Mouse (Mus musculus) spleen, postnatal 36 days (tissue): ENCODE measurements around the gene Ankfn1.

ENCODE experiments used
- DNase-seq, 2 experiments: peaks; one replicate each; pipeline ENCODE4 v3.0.0; 2022; ENCODE audit warnings: low spot score in 2 of 2, mixed read lengths in 1 of 2

Ankfn1 gene

GRCm38 (mm10) chr11:89579111-89579510 is 198.3 kb downstream of the Ankfn1 start:
- DNase-seq: no peak

- DNase-seq: no peak
Observed at GRCm38 (mm10) chr11:89574269-89574838, 203.1 kb downstream of the Ankfn1 start.

DNA sequence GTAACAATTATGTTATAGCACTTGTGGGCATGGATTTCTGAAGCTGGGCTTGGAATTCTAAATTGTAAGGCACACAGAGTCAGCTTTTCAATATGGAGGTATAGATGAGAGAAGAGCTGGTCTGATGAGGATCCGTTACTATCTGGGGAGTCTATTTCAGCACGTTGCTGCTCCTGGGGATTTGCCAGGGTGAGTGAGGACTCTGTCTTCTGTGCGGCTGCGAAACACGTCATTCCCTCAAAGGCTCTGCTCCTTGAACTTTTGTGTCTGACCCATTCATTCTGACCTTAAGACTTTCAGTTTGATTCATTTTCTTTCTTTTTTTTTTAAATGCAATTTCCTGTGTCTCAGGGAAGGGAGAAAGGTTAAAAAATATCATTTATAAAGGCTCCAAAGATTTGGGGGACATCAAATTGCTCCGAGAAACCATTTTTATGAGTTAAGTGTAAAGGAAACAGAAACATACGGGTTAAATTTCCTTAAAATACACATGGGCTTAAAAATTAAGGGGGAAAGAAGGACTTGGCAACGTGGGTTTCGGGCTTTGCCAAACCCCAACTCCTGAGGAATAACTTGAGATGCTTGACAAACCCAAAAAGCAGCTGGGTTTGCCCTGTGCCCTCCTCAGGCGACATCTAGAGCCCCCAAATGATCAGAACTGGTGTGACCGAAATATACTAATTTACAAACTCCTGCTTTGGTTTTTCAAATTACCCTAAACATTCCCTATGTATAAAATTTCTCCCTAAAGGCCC is 207.9 kb downstream of the Ankfn1 start:
- no peak for DNase-seq

DNA sequence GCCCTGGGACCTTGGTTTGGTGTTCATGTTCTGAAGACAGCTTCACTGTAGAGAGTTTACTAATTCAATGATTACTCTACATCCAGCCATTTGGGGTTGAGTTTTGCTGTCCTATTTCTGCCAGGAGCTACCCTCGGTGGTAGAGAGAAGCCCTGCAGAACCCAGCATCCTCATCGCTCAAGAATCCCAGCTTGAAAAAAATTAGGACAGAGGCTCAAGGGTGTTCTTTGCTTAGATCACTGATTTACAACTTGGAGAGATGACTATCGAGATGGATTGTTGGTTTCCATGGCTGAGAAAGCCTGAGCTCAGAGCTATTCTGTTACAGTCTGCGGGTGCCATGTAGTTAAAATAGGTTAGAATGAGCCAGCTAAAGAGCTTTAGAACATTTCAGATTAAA is 209.2 kb downstream of the Ankfn1 start:
- DNase-seq: no peak

- DNase-seq: no peak
Observed at GRCm38 (mm10) chr11:89551441-89551840, 226.0 kb downstream of the Ankfn1 start.

GRCm38 (mm10) chr11:89550921-89551320 is 226.5 kb downstream of the Ankfn1 start:
- no peak for DNase-seq

GRCm38 (mm10) chr11:89548786-89549185 is 228.7 kb downstream of the Ankfn1 start:
- no peak for DNase-seq

DNA sequence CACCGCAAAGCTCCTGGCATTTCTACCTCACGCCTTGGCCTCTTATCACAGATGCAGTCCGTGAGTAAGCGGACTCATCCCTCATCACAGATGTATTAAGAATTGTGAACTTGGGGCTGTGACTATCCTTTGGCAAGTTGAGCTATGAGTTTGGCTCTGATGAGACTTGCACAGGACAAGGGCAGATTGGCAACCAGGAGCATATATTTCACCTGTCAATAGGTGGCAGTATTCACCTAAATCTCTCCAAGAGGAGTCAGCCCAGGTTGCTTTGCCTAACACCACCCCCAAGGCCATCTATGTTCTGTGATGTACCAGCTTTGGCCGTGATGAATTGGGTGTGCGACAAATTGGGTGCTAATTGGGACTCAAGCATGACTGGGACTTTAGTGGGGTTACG is 231.3 kb downstream of the Ankfn1 start:
- DNase-seq: no peak

- DNase-seq: no peak
Observed at GRCm38 (mm10) chr11:89544856-89545817, 232.3 kb downstream of the Ankfn1 start.

DNA sequence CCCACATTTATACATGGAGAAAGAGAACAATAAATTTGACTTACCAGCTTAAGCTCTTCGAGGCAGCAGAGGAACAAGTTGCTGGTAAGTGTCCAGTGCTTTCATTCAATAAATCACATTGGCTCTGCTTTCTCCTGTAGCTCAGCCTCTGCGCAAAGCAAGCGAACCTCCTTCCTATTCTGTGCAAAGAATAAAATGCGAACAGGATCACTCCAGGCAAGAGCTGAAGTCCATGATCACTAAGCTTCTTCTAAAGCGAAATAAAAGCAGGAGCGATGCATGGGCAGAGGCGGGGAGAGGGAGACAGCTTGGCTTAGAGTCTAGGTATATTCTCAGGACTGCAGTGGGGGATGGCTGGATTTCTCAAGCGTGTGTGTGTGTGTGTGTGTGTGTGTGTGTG is 239.1 kb downstream of the Ankfn1 start:
- no peak for DNase-seq

DNA sequence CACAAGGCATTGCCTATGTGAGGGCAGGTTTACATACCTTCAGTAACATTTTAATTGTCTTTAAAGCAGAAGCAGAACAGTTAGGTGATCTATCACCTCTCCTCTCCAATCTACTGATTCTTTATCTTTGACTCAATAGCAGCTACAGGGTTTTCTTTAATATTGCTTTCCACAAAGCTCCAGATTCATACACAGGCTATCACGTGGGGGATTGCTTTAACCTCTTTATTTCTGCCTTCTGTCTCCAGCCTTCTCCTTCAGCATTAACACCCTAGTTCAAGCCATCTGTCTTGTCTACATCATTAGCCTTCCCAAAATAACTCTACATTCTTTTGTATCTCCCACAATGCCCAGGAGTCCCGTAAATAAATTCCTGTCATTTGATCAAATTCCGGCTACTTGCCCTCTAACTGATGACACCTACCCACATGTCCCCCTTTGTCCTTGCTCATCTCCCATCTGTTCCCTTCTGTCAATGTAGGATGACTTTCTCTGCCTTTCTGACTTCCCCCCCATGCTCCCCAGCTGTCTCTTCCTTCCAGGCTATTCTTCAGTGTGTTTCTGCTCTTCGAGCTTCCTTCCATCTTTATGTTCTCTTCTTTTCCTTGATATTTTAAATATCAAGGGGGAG is 249.5 kb downstream of the Ankfn1 start:
- DNase-seq: no peak

GRCm38 (mm10) chr11:89515501-89515901 is 262.0 kb downstream of the Ankfn1 start:
- no peak for DNase-seq

- no peak for DNase-seq
Observed at GRCm38 (mm10) chr11:89508675-89509324, 268.7 kb downstream of the Ankfn1 start.

DNA sequence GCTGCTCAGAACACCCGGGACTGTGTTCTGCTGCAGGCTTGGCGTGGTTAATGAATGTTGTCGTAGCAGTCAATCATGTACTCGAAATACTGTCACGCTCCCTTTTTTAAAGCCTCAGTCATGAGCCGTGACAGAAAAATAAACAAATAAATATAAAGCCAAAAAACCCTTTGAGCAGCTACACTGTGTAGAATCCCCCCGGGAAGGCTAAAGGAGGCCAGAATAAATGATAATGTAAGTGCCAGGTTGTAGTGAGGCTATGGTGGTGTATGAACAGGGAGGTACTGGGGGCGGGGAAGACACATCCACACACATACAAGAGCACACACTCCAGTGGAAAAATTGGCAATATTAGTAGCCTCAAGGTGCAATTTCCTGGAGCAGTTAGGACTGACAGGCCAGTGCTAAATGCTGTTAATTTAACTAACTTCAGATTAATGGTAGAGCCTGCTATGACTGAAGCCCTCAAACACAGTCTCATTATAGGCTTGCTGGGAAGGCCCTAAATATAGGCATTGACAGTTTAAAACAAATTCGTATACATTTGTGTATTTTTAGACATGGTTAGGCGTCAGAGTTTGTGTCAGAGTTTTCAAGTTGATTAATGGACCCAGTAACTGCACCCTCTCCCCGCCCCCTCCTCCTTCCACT is 270.7 kb downstream of the Ankfn1 start:
- no peak for DNase-seq

DNA sequence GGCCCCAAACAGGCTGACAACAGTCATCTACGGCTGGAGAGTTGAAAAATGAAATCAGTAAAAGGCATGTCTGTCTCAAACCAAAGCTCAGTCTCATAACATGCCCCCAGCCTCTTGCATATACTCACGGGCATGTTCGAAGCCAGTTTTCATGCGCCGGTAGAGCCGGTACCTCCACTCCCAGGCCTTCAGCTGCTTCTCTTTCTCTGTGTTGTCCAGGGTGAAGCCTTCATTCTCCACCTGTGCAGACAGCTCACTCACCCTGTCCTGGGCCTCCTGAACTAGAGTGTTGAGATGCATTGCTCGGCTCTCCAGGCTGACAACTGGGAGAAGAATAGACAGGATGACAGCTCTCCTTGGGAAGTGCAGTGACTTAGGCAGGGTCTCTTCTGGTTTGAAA is 272.4 kb downstream of the Ankfn1 start:
- DNase-seq: no peak

DNA sequence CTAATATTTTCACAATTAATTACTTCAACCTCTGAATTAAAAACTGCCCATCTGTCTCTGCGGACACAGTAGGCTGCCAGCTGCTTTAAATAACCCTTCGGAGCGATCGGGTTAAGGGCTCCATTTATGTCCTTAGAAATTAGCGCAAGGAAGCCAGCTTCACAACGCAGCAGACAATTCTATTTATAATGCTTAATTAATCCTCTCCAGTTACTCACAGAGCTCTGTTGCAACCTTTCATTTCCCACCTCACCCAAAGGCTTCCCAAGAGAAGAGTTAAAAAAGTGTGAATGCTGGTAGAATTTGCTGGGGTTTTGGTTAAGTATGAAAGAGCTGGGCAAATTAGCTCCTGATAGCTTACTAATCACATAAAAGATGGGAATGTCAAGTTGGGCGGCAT is 275.7 kb downstream of the Ankfn1 start:
- no peak for DNase-seq

- DNase-seq: no peak
Observed at GRCm38 (mm10) chr11:89500961-89501360, 276.5 kb downstream of the Ankfn1 start.

- no peak for DNase-seq
Observed at GRCm38 (mm10) chr11:89481084-89481483, 296.4 kb downstream of the Ankfn1 start.

DNA sequence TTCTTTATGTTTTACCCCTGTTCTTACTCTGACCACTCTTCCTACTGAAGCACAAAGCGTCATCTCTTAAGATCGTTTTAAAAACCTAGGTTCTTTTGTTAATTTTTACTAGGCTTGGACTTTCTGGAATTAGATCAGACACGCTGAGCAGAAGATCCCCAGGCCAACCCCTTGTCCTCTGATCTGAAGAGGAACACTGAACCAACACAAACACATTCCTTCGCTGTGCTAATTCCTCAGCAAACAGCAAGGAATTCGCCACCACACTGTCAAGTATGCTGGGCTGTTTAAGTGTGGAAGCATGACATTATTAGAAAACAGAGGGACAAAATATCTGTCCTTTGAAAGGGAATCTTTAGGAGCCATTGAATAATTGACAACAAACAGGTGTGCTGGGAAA is 300.5 kb downstream of the Ankfn1 start:
- no peak for DNase-seq

GRCm38 (mm10) chr11:89476047-89476446 is 301.4 kb downstream of the Ankfn1 start:
- DNase-seq: no peak

DNA sequence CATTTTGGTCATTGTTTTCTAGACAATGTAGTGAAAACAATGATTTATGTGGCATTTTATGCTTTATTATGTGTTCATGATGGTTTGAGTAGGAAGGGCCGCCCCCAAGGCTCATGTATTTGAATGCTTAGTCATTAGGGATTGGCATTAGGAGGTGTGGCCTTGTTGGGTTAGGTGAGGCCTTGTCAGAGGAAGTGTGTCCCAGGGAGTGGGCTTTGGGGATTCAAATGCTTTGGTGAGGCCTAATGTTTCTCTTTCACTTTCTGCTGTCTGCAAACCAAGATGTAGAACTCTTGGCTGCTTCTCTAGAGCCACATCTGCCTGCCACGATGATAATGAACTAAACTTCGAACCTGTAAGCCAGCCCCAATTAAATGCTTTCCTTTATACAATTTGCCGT is 304.6 kb downstream of the Ankfn1 start:
- no peak for DNase-seq
